Mouse (Mus musculus) cerebellum, adult 8-10 months (tissue): Measurements from ENCODE around the gene Tmem115.
A peak's percentile ranks its signal among the peaks of the same experiment; 100 is the strongest.
"Not testable (repeated sequence)": the region's sequence is repeated elsewhere in the genome, so short reads cannot be mapped to it uniquely, and the experiment has no call there.

Experiments
- DNase-seq: peaks from one replicate; pipeline ENCODE4 v3.0.0; 2022

Tmem115 gene

DNA sequence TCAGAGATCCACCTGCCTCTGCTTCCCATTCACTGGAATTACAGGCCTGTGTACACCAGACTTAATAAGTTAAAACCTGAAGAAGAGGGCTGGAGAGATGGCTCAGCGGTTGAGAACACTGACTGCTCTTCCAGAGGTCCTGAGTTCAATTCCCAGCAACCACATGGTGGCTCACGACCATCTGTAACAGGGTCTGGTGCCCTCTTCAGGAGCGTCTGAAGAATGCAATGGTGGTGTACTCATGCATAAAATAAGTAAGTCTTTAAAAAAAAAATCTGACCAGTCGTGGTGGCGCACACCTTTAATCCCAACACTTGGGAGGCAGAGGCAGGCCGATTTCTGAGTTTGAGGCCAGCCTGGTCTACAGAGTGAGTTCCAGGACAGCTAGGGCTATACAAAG is 40.0 kb downstream of the Tmem115 start:
- not testable (repeated sequence) for DNase-seq

DNA sequence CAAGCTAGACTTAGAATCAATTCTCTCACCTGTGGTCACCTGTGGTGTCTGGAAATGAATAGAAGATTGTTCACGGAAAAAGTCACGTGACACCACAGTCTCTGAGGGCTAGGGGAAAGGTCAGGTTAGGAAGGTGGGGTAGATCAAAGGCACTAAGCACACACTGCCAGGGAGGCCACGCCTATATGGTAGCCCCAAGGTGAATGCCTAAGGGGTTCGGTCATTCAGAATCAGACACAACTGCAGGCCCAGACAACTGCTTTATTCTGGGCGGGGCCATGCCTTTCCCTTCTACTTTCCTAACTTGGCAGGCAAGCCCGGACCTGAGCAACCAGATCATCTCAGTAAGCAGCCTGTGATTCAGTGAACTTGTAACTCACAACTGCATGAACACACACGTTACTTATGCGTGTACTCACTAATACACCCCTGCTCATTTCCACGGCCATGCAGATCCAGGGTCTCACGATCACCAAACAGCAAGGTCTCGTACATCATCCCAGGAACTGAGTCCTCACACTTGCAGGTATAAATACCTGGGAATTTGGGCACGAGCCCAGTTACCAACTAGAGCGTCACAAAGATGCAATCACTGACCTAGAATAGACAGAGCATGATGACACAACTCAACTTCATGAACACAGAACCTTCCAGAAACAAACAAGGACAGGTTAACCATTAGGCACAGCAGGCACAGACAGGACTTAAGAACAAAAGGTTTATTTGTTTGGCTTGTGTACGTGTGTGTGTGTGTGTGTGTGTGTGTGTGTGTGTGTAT is 42.0 kb downstream of the Tmem115 start:
- no peak for DNase-seq

DNA sequence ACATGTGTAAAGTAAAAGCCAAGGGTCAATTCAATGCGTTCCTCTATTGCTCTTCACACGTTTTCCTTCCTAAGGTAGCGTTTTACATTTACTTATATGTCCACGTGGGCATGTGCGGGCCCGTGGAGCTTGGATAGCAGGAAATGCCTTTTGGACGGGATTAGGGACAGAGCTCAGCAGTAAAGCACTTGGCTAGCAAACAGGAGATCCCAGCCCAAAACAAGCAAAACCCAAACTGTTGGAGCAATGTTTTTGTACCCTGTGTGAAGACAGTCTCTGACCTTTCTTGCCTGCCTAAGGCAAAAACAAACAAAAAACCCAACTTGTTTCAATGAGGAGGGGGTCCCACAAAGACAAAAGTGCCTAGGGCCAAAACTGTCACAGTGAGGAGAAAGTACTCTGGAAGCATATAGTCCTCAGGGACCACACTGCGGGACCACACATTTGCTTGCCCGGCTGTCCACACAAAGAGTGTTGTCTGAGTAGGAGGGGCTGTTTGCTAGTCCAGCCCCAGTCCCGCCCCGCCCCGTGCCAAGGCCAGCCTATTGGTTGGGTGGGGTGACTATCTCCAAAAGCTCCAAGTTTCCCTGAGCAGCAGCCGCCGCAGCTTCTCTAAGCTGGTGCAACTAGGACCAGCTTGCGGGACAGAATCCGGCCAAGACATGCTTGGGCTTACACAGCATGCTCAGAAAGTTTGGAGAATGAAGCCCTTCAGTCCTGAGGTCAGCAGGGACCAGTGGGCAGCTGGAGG is 42.8 kb downstream of the Tmem115 start, which contains the start of gene Hyal1:
Hyal1 (plus strand) TSS at position 571 of the 751 bp plus-strand sequence.
- DNase-seq = no peak

DNA sequence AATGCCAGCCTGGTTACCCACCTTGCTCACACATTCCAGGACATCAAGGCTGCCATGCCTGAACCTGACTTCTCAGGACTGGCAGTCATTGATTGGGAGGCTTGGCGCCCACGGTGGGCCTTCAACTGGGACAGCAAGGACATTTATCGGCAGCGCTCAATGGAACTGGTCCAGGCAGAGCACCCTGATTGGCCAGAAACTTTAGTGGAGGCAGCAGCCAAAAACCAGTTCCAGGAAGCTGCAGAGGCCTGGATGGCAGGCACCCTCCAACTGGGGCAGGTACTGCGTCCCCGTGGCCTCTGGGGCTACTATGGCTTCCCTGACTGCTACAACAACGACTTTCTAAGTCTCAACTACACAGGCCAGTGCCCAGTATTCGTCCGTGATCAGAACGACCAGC is 44.1 kb downstream of the Tmem115 start:
- no peak for DNase-seq

DNA sequence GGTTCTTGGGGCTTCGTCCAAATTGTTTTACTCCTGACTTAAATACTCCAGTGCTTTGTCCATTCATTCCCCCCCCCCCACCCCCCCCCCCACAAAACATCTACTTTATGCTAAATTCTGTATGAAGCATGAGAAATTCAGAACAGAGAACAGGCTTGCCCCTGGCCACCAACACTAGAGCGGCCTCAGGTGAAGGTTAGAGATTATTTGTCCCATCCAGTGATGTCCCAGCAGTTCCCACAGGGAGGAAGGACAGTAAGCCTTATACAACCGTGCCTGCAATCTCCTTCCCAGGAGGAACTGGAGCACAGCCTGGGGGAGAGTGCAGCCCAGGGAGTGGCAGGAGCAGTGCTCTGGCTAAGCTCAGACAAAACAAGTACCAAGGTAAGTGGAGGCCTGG is 44.8 kb downstream of the Tmem115 start, which contains the start of gene Naa80:
Naa80 (plus strand) TSS at position 301 of the 400 bp plus-strand sequence.
- DNase-seq = no peak

DNA sequence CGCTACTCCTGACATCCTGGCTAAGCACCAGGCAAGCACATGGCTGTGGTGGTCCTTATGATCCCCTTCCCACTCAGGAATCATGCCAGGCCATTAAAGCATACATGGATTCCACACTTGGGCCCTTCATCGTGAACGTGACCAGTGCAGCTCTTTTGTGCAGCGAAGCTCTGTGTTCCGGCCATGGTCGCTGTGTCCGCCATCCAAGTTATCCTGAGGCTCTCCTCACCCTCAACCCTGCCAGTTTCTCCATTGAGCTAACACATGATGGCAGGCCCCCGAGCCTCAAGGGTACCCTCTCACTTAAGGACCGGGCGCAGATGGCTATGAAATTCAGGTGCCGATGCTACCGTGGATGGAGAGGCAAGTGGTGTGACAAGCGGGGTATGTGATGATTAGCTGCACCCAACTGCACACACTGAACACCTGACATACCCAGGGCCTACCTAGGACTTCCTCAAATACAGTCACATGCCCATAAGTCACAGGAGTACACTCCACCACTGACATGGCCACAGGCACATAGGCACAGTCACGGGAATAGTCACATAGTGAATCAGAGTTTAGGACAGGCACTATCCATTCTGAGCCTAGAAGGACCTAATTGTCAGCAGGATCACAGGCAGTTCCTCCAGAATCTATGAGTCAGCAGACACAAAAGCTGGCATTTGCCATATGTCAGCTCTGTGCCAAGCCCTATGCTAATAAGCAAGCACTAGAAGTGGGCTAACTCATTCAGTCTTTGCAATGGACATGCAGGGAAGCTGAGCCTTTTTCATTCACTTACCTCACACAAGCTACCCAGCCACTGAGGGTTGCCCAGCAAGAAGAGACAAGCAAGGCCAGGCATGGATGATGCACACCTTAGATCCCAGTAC is 45.5 kb downstream of the Tmem115 start:
- DNase-seq = no peak

DNA sequence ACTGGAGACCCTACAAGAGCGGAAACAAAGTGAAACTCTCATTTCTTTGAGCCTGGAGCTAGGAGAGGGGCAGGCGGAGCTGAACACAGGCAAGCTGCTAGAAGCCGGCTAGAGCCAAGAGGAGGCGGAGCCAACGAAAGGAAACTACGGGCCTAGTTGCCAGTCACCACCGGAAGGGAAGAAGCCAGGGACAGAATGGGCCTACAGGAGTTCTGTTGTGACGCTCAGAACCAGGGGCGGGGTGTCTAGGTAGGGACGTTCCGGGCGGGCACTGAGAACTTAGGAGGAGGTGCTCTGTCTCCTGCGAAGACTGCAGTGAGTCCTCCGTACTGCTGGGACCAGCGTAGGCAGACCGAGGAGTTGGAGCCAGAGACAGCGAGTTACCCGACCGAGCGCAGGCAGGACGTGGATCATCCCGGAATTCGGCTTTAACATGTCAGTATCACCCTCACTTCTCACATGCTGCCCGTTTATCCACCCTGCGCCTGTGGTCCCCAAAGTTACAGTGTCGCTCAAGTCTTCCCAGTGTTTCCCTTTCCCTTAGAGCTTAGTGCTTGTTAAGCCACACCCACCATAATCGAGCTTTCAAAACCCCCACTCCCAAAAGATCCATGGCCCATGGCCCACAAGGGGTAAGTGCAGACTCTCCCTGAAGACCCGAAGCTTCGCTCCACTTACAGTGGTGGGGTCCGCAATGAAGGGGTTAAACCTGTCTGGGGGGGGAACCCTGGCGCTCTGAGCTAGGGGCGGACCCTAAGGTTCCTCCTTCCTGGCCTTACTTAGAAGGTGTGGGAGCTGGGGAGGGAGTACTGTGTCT is 47.0 kb downstream of the Tmem115 start, which contains the start of gene Hyal3:
Hyal3 (plus strand) TSS at position 318 of the 817 bp plus-strand sequence.
- DNase-seq = peak; percentile 87

DNA sequence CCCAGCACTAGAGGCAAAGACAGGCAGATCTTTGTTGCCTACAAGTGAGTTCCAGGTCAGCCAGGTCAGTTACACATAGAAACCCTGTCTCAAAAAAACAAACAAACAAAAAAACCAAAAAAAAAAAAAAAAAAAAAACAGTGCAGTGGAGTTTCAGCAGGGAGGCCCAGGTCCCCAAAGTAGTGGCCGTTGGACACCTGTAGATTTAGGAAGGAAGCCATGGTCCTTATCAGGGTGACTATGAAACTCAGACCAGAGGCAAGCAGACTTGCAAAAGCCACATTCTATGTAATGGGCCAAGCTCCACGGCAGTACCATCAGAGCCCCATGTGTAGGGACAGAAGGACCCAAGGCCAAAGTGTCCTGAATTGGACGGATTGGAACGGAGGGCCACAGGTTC is 47.8 kb downstream of the Tmem115 start:
- DNase-seq = no peak

DNA sequence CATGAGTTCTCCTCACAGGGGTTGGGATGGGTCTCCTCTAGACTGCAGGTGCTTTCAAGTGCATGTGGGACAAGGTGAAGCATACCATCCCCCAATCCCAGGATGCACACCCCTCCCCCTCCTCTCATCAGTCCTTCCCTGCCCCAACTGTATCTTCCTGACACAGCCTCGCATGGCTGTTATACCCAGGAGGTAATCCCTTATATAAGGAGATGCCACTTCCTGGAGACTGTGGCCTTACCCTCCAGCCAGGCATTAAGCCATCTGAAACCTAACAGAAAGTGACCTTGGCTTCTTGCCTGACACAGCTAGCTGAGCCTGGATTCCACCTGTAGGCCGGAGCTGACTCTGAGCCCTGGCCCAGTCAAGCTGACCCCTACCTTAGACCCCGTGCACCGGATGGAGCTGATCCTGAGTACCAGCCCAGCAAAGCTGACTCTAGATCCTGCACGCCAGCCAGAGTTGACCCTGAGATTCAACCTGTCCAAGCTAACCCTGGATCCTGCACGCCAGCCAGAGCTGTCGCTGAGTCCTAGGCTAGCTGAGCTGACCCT is 48.8 kb downstream of the Tmem115 start:
- no peak for DNase-seq

DNA sequence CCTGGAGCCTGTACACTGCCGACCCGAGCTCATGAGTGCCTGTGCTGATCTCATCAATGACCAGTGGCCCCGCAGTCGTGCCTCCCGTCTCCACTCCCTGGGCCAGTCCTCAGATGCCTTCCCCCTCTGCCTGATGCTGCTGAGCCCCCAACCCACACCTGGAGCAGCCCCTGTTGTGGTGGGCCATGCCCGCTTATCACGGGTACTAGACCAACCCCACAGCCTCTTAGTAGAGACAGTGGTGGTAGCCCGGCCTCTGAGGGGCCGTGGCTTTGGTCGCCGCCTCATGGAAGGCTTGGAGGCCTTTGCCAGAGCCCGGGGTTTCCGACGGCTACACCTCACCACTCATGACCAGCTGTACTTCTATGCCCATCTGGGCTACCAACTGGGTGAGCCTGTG is 49.4 kb downstream of the Tmem115 start:
- no peak for DNase-seq

DNA sequence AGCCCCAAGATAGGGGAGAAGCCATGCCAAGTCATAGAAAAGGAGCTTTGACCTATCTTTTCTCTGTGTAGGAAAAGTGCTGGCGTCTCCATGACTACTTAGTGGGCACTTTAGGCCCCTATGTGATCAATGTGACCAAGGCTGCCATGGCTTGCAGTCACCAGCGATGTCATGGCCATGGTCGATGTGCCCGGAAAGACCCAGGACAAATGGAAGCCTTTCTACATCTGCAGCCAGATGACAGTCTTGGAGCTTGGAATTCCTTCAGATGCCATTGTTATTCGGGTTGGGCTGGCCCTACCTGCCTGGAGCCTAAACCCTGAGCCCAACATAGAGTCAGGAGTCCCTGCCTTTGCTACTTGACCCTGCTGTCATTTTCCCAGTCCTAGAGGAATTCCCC is 52.8 kb downstream of the Tmem115 start:
- no peak for DNase-seq

DNA sequence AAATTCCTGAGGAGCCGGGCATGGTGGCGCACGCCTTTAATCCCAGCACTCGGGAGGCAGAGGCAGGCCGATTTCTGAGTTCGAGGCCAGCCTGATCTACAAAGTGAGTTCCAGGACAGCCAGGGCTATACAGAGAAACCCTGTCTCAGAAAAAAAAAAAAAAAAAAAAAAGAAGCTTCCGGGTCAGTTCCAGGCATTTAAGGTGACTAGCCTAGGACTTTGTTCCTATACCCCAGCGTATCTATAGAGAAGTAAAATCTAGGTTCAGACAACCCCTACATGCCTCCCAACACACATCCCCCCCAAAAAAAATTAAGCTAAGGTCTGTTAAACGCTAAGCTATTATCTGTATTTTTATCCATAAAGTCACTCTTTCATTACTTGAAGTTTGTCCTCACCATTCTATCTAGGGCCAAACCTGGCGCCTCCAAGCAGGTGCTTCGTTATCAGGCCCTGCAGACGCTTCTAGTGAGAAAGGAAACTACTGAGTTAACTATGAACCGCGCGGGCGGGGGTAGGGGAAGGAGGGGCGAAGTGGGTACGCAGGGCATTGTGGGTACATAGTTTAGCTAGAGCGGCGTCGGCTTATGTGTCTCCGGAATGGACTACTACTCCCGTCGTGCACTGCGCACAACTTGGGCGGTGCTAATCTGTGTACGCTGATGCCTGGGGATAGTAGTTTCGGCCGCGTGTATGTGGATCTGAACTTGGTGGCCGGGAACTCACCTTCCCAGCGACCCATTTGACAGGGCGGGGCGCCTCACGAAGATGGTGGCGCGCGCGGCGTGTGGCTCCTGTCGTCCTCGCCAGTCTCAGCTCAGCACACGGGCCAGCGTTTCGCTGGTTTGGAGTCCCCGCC is 53.5 kb downstream of the Tmem115 start, which contains the start of gene Ifrd2:
Ifrd2 (plus strand) TSS at position 669 of the 859 bp plus-strand sequence.
- DNase-seq = peak; percentile 96

DNA sequence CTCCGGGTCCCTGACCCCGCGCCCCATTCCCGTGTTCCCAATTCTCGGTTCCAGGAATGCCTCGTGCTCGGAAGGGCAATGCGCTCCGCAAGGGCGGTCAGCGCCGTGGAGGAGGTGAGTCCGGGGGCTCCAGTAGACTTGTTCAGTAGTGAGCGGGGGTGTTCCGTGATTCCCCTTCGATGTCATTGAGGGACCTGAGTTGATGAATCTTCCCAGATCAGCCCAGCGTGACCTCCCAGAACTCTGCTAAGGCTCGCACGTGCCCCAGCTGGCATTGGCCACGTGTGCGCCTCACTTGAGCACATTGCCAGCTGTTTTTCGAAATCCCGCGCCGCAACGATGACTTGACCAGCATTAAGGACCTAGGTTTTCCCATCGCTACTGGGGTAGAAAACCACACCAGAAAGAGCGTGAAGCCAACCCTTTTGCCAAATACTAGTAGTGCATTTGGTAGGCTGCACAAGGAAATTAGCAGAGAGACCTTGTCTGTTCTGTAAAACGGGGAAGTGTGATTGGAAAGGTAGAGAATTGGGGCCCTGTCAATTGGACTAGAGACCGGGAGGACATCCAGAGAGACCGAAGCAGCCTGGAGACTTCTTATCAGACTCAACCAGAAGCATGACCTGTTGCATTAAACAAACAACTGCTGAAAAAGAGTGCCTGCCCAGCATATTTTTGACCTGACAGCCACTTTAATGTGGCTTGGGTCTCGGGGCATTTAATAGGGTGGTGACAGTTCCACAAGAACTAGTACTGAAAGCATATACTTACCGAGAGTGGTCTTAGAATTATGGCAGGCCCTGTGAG is 54.3 kb downstream of the Tmem115 start:
- DNase-seq = no peak
